Comparison of ENCODE assay signal across 10 mouse cellular contexts in genomic region chr7:30613529-30614112, GRCm38 (mm10). TPM values are rescaled to one million over a fixed set of nuclear protein-coding genes. Genes with fewer than 3 reads are reported as not detected.
DNase-seq lines count a peak whose midpoint lies in the region; ATAC-seq and TF ChIP-seq lines count a peak whose summit lies in the region.
"Had no signal": no experiment of that assay in that cellular context is flagged by ENCODE, and none has a peak within 500 bp of the region (broad histone marks: within the 10 kb centered on the region; RNA-seq: fewer than 3 reads in every experiment).

No protein-coding gene starts in this region.

- intact Hi-C loops in heart, postnatal 14 days (cut with DNase I) = loop anchor here (1.0 kb wide), 1 partner anchor 23 kb away; no protein-coding TSS in a partner anchor

- H3K9me3 ChIP-seq in heart, embryonic 10.5 days = no peaks in the 10 kb centered on the region
- H3K9me3 ChIP-seq in G1E (replicated peaks) = no peaks in the 10 kb centered on the region
- no peaks in the 10 kb centered on the region for H3K9me3 ChIP-seq in stomach, embryonic 16.5 days (replicated peaks; ENCODE audit: control insufficient read depth, low read length)

- peaks cover 1% of the 10 kb centered on the region; the same call in 1 of the 2 replicates for H3K27me3 ChIP-seq in heart, embryonic 10.5 days (ENCODE audit: insufficient read depth, poor library complexity, severe bottlenecking)
- no peaks in the 10 kb centered on the region for H3K27me3 ChIP-seq in G1E (ENCODE audit: insufficient read depth, low read length)
- no peaks in the 10 kb centered on the region for H3K27me3 ChIP-seq in stomach, embryonic 16.5 days (ENCODE audit: control insufficient read depth, insufficient read depth, low read length)
- H3K27me3 ChIP-seq: limb, embryonic 12.5 days had no signal

- peak; percentile 51 for TF ChIP-seq CTCF in G1E (IDR thresholded peaks at IDR 0.05; ENCODE audit: low read depth, low read length)

- peak; percentile 54 to 77 for DNase-seq in heart, postnatal 14 days
- DNase-seq in heart, embryonic 10.5 days (ENCODE audit: low spot score) = no peak
- DNase-seq in G1E (ENCODE audit: low spot score) = peak; percentile 42
- DNase-seq in cerebellum, postnatal 25 days = peak; percentile 70 to 79
- DNase-seq in gastrocnemius, postnatal 25 days = peak; percentile 32
- DNase-seq in layer of hippocampus, postnatal 25 days (ENCODE audit: extremely low spot score in 1 of 2, low spot score in 1 of 2) = peak; percentile 34 to 58

- 22% methylated on average over 14 of the region's 14 CpGs for WGBS in heart, embryonic 10.5 days
- 23% methylated on average over 14 of the region's 14 CpGs for WGBS in stomach, embryonic 16.5 days

- H3K4me2 ChIP-seq in stomach, embryonic 16.5 days (ENCODE audit: low read depth, low read length) = no peak overlapping the region
- H3K4me2 ChIP-seq: limb, embryonic 12.5 days had no signal

- peak; percentile 40; the same call in 1 of the 2 replicates for ATAC-seq in G1E (ENCODE audit: extremely low read depth, insufficient number of reproducible peaks, low FRiP score, poor library complexity, severe bottlenecking)
- peak; percentile 83 for ATAC-seq in megakaryocyte, adult 5-6 weeks (ENCODE audit: poor library complexity, severe bottlenecking)
- ATAC-seq in stomach, embryonic 16.5 days (ENCODE audit: insufficient read depth, low FRiP score) = peak; percentile 49; the same call in 1 of the 2 replicates

- no peak overlapping the region for H3K27ac ChIP-seq in heart, embryonic 10.5 days
- H3K27ac ChIP-seq in stomach, embryonic 16.5 days (ENCODE audit: low read length) = no peak overlapping the region
- H3K27ac ChIP-seq: limb, embryonic 12.5 days had no signal

- no peak overlapping the region for H3K9ac ChIP-seq in stomach, embryonic 16.5 days (ENCODE audit: low read length)
- H3K9ac ChIP-seq: limb, embryonic 12.5 days had no signal

- peaks cover 35% of the 10 kb centered on the region for H3K36me3 ChIP-seq in heart, embryonic 10.5 days
- H3K36me3 ChIP-seq in G1E (replicated peaks) = peaks cover 65% of the 10 kb centered on the region
- H3K36me3 ChIP-seq in stomach, embryonic 16.5 days (ENCODE audit: control insufficient read depth, insufficient read depth, low read length) = peaks cover 21% of the 10 kb centered on the region

- H3K4me1 ChIP-seq in heart, embryonic 10.5 days = peaks cover 17% of the 10 kb centered on the region
- peaks cover 12% of the 10 kb centered on the region for H3K4me1 ChIP-seq in G1E (ENCODE audit: insufficient read depth, low read depth, low read length)
- no peaks in the 10 kb centered on the region for H3K4me1 ChIP-seq in stomach, embryonic 16.5 days (ENCODE audit: control insufficient read depth, insufficient read depth, low read length)
- H3K4me1 ChIP-seq: limb, embryonic 12.5 days had no signal

- H3K4me3 ChIP-seq in heart, embryonic 10.5 days = no peak overlapping the region
- H3K4me3 ChIP-seq in G1E (ENCODE audit: low read depth, low read length) = no peak overlapping the region
- no peak overlapping the region for H3K4me3 ChIP-seq in stomach, embryonic 16.5 days (replicated peaks; ENCODE audit: low read length)
- H3K4me3 ChIP-seq: limb, embryonic 12.5 days had no signal

RNA-seq across cellular contexts. Expression of gene Upk1a, which starts 1.0 kb away (rescaled TPM):
- under 1 TPM; 0.34 to 0.38 TPM for total RNA-seq in heart, postnatal 14 days (2021)
- polyA plus RNA-seq in heart, embryonic 10.5 days (2016; fragmentation: Nextera tagmentation; extraction: Ambion mirVana) = 1.8 and 2.7 TPM in 2 replicates
- total RNA-seq in G1E (2014; fragmentation: Nextera tagmentation) (1.6 and 15.0 TPM in 2 replicates), G1E (2017) (0.29 and 0.82 TPM in 2 replicates)
- 0.98 and 1.4 TPM in 2 replicates for polyA plus RNA-seq in G1E (2012)
- not detected for total RNA-seq in gastrocnemius, postnatal 25 days (2021)
- under 1 TPM in 1 of 2 experiments, not detected in 1; 0.20 TPM for total RNA-seq in layer of hippocampus, postnatal 25 days (2021)
- total RNA-seq in megakaryocyte, adult 5-6 weeks (2015) = 0.60 TPM in 1 of 2 replicates, not detected in the other
- not detected in 2 replicates for total RNA-seq in megakaryocyte, adult 5-6 weeks (2017)
- polyA plus RNA-seq in stomach, embryonic 16.5 days (2015; fragmentation: Nextera tagmentation; extraction: Ambion mirVana) = 4.7 and 9.5 TPM in 2 replicates

RNA-seq across cellular contexts. Expression of gene Cox6b1, which starts 12.3 kb away (rescaled TPM):
- total RNA-seq in heart, postnatal 14 days (2021) = 1,000 to 10,000 TPM; 4,389 to 4,822 TPM
- 1,107 and 1,574 TPM in 2 replicates for polyA plus RNA-seq in heart, embryonic 10.5 days (2016; fragmentation: Nextera tagmentation; extraction: Ambion mirVana)
- total RNA-seq in G1E (2014; fragmentation: Nextera tagmentation) = 200 and 256 TPM in 2 replicates
- 820 and 835 TPM in 2 replicates for total RNA-seq in G1E (2017)
- 51.7 and 147 TPM in 2 replicates for polyA plus RNA-seq in G1E (2012)
- total RNA-seq in gastrocnemius, postnatal 25 days (2021) = 1,000 to 10,000 TPM; 1,459 to 1,684 TPM
- 100 to 1,000 TPM; 631 to 741 TPM for total RNA-seq in layer of hippocampus, postnatal 25 days (2021)
- total RNA-seq in megakaryocyte, adult 5-6 weeks (2015) = 305 and 323 TPM in 2 replicates
- total RNA-seq in megakaryocyte, adult 5-6 weeks (2017) = 441 and 447 TPM in 2 replicates
- polyA plus RNA-seq in stomach, embryonic 16.5 days (2015; fragmentation: Nextera tagmentation; extraction: Ambion mirVana) = 1,000 and 1,051 TPM in 2 replicates

RNA-seq across cellular contexts. Expression of gene Zbtb32, which starts 14.9 kb away (rescaled TPM):
- not detected for total RNA-seq in heart, postnatal 14 days (2021)
- polyA plus RNA-seq in heart, embryonic 10.5 days (2016; fragmentation: Nextera tagmentation; extraction: Ambion mirVana) = 0.19 and 0.27 TPM in 2 replicates
- not detected in 2 replicates for total RNA-seq in G1E (2014; fragmentation: Nextera tagmentation)
- 0.05 and 0.58 TPM in 2 replicates for total RNA-seq in G1E (2017)
- polyA plus RNA-seq in G1E (2012) = 0.23 and 0.30 TPM in 2 replicates
- not detected for total RNA-seq in gastrocnemius, postnatal 25 days (2021)
- not detected for total RNA-seq in layer of hippocampus, postnatal 25 days (2021)
- total RNA-seq in megakaryocyte, adult 5-6 weeks (2015) = 0.78 TPM in 1 of 2 replicates, not detected in the other
- 2.0 and 2.9 TPM in 2 replicates for total RNA-seq in megakaryocyte, adult 5-6 weeks (2017)
- polyA plus RNA-seq in stomach, embryonic 16.5 days (2015; fragmentation: Nextera tagmentation; extraction: Ambion mirVana) = 1.3 and 1.4 TPM in 2 replicates

RNA-seq across cellular contexts. Expression of gene Etv2, which starts 22.0 kb away (rescaled TPM):
- not detected for total RNA-seq in heart, postnatal 14 days (2021)
- 5.5 and 5.9 TPM in 2 replicates for polyA plus RNA-seq in heart, embryonic 10.5 days (2016; fragmentation: Nextera tagmentation; extraction: Ambion mirVana)
- total RNA-seq in G1E (2014; fragmentation: Nextera tagmentation) = not detected in 2 replicates
- total RNA-seq in G1E (2017) = not detected in 2 replicates
- not detected in 2 replicates for polyA plus RNA-seq in G1E (2012)
- total RNA-seq in gastrocnemius, postnatal 25 days (2021) = not detected
- not detected for total RNA-seq in layer of hippocampus, postnatal 25 days (2021)
- not detected in 2 replicates for total RNA-seq in megakaryocyte, adult 5-6 weeks (2015)
- total RNA-seq in megakaryocyte, adult 5-6 weeks (2017) = 0.59 TPM in 1 of 2 replicates, not detected in the other
- polyA plus RNA-seq in stomach, embryonic 16.5 days (2015; fragmentation: Nextera tagmentation; extraction: Ambion mirVana) = 0.13 TPM in 1 of 2 replicates, not detected in the other
- total RNA-seq: adrenal gland, postnatal 4 days had no signal
- polyA plus RNA-seq: limb, embryonic 12.5 days had no signal

RNA-seq across cellular contexts. Expression of gene Kmt2b, which starts 25.1 kb away (rescaled TPM):
- 10 to 100 TPM; 22.6 to 26.9 TPM for total RNA-seq in heart, postnatal 14 days (2021)
- polyA plus RNA-seq in heart, embryonic 10.5 days (2016; fragmentation: Nextera tagmentation; extraction: Ambion mirVana) = 5.6 and 8.3 TPM in 2 replicates
- total RNA-seq in G1E (2014; fragmentation: Nextera tagmentation) (133 and 142 TPM in 2 replicates), G1E (2017) (9.2 and 11.3 TPM in 2 replicates)
- polyA plus RNA-seq in G1E (2012) = 97.4 and 99.2 TPM in 2 replicates
- 10 to 100 TPM; 12.3 to 14.0 TPM for total RNA-seq in gastrocnemius, postnatal 25 days (2021)
- total RNA-seq in layer of hippocampus, postnatal 25 days (2021) = 10 to 100 TPM; 39.1 to 57.1 TPM
- 60.9 and 78.2 TPM in 2 replicates for total RNA-seq in megakaryocyte, adult 5-6 weeks (2015)
- total RNA-seq in megakaryocyte, adult 5-6 weeks (2017) = 8.0 and 24.3 TPM in 2 replicates
- 6.5 and 7.9 TPM in 2 replicates for polyA plus RNA-seq in stomach, embryonic 16.5 days (2015; fragmentation: Nextera tagmentation; extraction: Ambion mirVana)
